Mouse (Mus musculus) megakaryocyte-erythroid progenitor cell, adult 5-6 weeks (primary cell): ENCODE measurements around the gene Cbx5. TPM values are rescaled to one million over a fixed set of nuclear protein-coding genes. Genes with fewer than 3 reads are reported as not detected.

Experiments used
- ATAC-seq: replicated peaks from 2 replicates; pipeline ENCODE4 v1.8.0; 2016; ENCODE audit warnings: mild to moderate bottlenecking, inconsistent platforms; ENCODE audit not compliant: severe bottlenecking, poor library complexity, low FRiP score, low TSS enrichment
- total RNA-seq, 2 experiments: library from RNA; stranded (forward) in 1 of 2; stranded (reverse) in 1 of 2; fragments of 200-1000, 215-1000 nt in 1 of 2; fragments of >200 nt in 1 of 2; fragmentation: Nextera tagmentation in 1 of 2; gene quantifications; 2 replicates each; pipeline ENCODE4 v1.2.3; 2014 to 2017

Cbx5 gene
- total RNA-seq, 2 experiments from 2014 or later: 151 to 183 TPM

GRCm38 (mm10) chr15:103182166-103182790 is 57.3 kb downstream of the Cbx5 start:
- peak; percentile 27 for ATAC-seq

- ATAC-seq: no peak
Observed at GRCm38 (mm10) chr15:103180406-103180805, 59.2 kb downstream of the Cbx5 start.

GRCm38 (mm10) chr15:103178767-103179166 is 60.8 kb downstream of the Cbx5 start:
- ATAC-seq: no peak

- peak; percentile 47 for ATAC-seq
Observed at GRCm38 (mm10) chr15:103178137-103178536, 61.5 kb downstream of the Cbx5 start.

GRCm38 (mm10) chr15:103177611-103178041 is 62.0 kb downstream of the Cbx5 start:
- no peak for ATAC-seq

- ATAC-seq: peak; percentile 76
Observed at GRCm38 (mm10) chr15:103176874-103177421, 62.7 kb downstream of the Cbx5 start.

DNA sequence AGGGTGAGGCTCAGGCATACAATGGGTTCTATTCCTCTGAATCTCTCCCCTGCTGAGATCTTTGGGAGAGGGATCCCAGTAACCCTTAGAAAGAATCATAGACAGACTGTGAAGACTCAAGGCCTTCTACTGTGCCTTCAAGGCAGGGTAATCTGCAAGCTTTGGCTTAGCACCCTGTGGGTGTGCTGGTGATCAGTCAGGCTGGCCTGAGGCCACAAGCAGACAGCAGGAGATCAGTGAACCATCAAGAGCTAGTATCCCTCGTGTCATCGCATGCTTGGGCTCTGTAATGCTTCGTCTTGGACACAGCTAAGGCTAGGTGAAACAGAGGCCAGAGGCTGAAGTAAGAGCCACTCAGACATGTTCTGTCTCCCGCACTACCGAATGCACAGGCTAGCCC is 66.4 kb downstream of the Cbx5 start:
- no peak for ATAC-seq

GRCm38 (mm10) chr15:103172537-103172936 is 67.1 kb downstream of the Cbx5 start:
- peak; percentile 58 for ATAC-seq

GRCm38 (mm10) chr15:103171276-103171675 is 68.3 kb downstream of the Cbx5 start:
- no peak for ATAC-seq

DNA sequence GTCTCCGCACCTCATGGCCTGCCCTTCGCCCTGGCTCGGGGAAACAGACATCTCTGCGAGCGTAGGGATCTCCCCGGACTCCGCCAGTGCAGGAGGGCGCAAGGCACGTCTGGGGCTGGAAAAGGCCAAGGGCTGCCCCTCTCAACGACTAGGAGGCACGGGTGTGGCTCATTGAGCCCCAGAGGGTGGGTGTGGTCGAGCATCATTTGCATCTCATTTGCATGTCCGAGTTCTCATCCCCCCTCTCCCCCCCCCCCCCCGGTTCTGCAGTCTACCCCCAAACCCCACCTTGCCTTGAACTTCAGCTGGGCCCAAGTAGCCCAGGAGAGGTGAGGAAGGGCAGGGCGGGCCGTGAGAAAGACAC is 69.3 kb downstream of the Cbx5 start:
- ATAC-seq: no peak

DNA sequence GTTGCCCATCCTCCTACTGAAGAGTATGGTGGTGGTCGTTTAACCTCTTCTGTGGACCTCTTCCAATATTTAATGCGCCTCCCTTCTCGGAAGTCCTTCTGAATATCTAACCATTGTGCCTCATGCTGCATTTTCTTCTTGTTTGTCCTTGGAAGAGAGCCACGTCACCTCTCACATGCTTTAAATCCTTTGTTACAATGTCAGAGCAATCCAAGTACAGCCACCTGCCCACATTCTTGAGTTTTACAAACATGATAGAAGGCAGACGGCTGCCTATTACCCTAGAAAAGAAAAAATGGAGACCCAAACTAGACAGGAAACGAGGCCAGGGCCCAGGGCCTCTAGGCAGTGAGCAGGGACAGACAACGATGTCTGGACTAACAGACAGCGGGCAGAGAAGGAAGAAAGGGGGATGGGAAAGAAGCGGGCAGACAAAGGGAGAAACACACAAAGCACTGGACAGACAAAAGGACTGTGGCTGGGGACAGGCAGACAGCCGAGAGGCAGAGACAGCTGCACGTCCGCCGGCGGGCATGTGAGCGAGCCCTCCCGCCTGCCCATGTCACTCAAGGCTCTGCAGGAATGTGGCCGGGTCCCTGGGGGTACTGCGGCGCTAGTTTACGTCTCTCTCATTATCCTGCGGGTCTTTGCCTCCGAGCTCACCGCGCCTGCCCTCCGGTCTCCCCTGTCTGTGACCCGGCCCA is 69.9 kb downstream of the Cbx5 start:
- no peak for ATAC-seq

GRCm38 (mm10) chr15:103168801-103169611 is 70.6 kb downstream of the Cbx5 start:
- peak; percentile 12; the same call in 1 of the 2 replicates for ATAC-seq

DNA sequence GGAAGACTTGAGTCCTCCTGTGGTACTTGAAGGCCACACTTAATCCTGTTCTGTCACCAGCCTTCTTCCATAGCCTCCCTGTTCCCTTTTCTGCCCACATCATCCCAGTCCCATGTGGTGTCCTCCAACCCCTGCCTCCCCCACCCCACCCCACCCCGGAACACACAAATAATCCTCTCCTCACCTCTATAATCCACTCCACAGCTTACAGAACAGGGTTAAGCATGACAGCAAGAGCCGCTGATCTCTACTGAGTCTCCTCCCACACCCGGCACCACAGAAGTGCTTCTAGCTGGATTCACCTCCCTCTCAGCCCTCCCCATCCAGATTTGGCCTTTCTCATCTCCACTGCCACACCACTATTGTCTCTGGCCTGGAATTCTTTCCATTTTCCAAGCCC is 71.8 kb downstream of the Cbx5 start:
- ATAC-seq: no peak

- no peak for ATAC-seq
Observed at GRCm38 (mm10) chr15:103167042-103167615, 72.5 kb downstream of the Cbx5 start, which contains the start of gene Smug1. Gene Smug1 (minus strand): TSS chr15:103167092.

- no peak for ATAC-seq
Observed at GRCm38 (mm10) chr15:103165924-103166323, 73.7 kb downstream of the Cbx5 start.

- ATAC-seq: peak; percentile 66
Observed at GRCm38 (mm10) chr15:103165379-103165778, 74.2 kb downstream of the Cbx5 start.

- ATAC-seq: peak; percentile 86
Observed at GRCm38 (mm10) chr15:103163182-103163919, 76.3 kb downstream of the Cbx5 start.

GRCm38 (mm10) chr15:103157585-103157984 is 82.0 kb downstream of the Cbx5 start:
- no peak for ATAC-seq

GRCm38 (mm10) chr15:103156890-103157289 is 82.7 kb downstream of the Cbx5 start:
- ATAC-seq: no peak
